Mouse (Mus musculus): Measurements from ENCODE around the gene Vmn1r56.
"Not testable (repeated sequence)": the region's sequence is repeated elsewhere in the genome, so short reads cannot be mapped to it uniquely, and the experiment has no call there.

Gene Vmn1r56

DNA sequence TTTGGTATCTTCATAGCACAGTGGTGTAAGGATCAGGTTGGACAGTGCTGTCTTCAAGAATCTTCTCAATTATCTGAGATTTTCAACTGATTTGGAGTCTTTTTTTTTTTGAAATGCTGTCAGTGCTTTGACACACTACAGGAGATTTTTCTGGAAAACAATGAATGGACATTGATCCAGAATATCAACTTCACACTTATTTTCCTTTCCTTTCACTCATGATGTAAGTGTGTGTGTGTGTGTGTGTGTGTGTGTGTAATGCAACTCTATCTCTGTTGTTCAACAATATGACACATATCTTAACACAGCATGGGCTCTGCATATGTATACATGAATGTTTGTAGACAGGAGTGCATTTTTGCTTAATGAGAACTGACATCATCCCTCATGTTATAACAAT, at the start of gene Vmn1r56:
TSS of gene Vmn1r56 (minus strand) at position 101 of the 400 bp plus-strand sequence.
- DNase-seq, result not testable (repeated sequence)

DNA sequence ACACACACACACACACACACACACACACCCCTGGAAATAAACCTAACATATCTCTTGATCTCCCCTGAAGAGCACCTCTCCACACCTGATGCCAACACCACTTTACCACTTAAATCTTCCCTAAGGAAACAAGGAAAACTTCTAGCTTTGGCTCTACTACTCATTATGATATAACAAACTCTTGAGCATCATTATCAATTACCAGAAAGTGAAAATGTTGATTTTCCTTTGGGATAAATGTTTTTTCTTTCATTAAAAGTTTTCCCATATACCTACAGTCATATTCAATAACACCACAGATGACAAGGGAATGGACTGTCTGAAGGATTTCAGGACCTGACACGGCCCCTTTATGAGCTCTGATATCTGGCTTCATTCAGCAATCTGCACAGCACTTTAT, 21.6 kb upstream of the Vmn1r56 start, which contains the start of gene Vmn1r57:
TSS of gene Vmn1r57 (plus strand) at position 301 of the 400 bp plus-strand sequence.
- not testable (repeated sequence) for DNase-seq

GRCm38 (mm10) chr7:5149570-5149969, 47.0 kb downstream of the Vmn1r56 start, which contains the start of gene Vmn1r55:
TSS of gene Vmn1r55 (minus strand) at chr7:5149670.
- DNase-seq, result not testable (repeated sequence)

Measured in right cerebral cortex, postnatal 14 days (tissue).